Mouse (Mus musculus): Measurements from ENCODE around the gene Trmt13.

DNA sequence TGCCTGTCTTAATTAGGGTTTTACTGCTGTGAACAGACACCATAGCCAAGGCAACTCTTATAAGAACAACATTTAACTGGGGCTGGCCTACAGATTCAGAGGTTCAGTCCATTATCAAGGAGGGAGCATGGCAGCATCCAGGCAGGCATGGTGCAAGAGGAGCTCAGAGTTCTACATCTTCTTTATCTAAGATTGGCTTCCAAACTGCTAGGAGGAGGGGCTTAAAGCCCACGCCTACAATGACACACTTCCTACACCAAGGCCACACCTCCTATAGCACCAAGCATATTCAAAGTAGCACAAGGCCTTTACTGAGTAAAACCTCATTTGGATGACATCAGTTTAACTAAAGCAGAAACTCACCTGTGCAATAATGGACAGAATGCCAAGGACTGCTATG is 25.6 kb upstream of the Trmt13 start:
- TF ChIP-seq CTCF (IDR thresholded peaks at IDR 0.05) (no peak), EP300 (IDR thresholded peaks at IDR 0.05) (no peak)

Data from lung, postnatal 0 days (tissue).